Mouse (Mus musculus): Measurements from ENCODE around the gene Cfap73.

DNA sequence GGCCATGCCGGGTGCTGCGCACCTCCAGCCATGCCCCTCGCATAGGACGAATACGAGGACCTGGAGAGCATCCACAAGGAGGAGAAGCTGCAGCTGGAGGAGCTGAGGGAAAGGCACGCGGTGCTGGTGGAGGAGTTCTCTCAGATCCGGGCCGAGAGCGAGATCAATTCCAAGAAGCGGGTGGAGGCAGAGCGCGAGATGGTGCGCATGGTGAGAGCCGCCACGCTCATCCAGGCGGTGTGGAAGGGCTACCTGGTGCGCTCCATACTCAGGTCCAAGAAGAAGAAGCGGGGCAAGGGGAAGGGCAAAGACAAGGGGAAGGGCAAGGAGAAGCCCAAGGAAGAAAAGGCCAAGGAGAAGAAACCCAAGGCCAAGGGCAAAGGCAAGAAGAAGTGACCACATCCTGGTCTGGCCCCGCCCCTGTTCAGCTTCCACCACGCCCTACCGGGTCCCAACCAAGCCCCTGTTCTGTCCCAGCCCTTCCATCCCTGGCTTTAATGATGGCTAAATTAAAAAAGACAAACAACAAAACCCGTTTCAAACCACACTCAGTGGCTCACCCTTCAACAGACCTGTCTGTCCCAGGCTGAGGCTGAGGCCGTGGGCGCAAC, 27.3 kb downstream of the Cfap73 start:
- TF ChIP-seq CTCF (IDR thresholded peaks at IDR 0.05; ENCODE audit: low read depth, low read length) (no peak), POLR2A (IDR thresholded peaks at IDR 0.05; ENCODE audit: extremely low read depth, insufficient read depth, low read length) (no peak)
